Mouse (Mus musculus): ENCODE data around the gene Caskin1.
"Not testable (repeated sequence)": the region's sequence is repeated elsewhere in the genome, so short reads cannot be mapped to it uniquely, and the experiment has no call there.

Caskin1 gene

DNA sequence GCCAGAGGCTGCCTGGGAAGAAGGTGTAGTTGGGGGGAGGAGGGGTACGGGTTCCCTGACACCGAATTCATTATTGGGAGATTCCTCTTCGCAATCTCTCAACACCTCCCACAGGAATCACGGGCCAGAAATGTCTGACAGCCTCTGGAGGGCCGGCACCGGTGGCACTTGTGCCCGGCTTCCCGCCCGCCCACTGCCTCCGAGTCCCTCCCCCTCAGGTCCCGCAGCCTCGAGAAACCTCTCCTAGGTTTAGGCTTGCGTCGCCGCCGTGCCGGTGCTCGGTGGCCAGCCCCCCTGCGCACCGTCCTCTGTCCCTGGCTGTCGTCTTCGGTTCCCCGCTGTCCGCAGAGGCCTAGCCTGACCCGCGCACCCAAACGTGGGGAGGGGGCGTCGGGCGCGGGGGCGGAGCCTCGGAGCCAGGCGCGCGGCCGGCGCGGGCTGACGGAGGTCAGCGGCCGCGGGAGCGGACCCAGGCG, at the start of gene Caskin1:
TSS of gene Caskin1 (plus strand) at position 416 of the 476 bp plus-strand sequence.
- DNase-seq (ENCODE audit: low spot score), result no peak

DNA sequence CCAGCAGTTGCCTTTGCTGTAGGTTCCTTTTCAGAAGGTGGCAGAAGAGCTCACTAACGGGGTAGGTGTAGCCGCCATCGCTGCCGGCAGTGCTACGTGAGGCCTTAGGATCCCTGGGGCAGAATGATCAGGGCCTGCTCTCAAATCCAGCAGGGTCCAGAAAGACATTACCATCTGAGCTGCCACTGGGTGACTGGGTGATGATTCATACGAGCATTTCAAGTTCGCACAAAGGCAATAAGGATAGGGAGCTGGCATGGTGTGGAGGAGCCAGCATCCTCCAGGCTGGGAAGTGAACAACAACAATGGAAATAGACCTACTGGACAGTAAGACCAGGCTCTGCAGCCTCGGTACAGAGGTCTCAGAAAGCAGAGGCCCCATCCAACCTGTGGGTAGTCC, 48.0 kb upstream of the Caskin1 start:
- DNase-seq (ENCODE audit: low spot score), result no peak

- DNase-seq (ENCODE audit: low spot score), result no peak
Measured at GRCm38 (mm10) chr17:24441148-24441547, 47.3 kb upstream of the Caskin1 start.

DNA sequence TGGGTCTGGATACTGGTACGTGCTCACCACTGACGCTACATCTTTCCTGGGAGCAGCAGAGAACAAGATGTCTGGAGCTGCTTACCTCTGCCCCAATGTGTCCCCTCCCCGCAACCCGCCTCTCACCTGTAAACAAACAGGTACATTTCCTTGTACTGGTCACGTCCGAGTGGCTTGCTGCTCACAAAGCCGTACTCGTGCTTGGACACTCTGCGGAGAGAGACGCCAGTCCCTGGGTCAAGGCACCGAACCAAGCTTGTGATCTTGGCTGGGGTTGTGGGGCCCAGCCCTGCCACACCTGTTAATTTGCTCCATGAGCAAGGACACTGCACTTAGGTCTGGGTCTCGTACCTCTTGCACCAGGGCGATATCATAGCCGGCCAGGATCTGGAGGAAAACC, 46.3 kb upstream of the Caskin1 start:
- DNase-seq (ENCODE audit: low spot score), result no peak

DNA sequence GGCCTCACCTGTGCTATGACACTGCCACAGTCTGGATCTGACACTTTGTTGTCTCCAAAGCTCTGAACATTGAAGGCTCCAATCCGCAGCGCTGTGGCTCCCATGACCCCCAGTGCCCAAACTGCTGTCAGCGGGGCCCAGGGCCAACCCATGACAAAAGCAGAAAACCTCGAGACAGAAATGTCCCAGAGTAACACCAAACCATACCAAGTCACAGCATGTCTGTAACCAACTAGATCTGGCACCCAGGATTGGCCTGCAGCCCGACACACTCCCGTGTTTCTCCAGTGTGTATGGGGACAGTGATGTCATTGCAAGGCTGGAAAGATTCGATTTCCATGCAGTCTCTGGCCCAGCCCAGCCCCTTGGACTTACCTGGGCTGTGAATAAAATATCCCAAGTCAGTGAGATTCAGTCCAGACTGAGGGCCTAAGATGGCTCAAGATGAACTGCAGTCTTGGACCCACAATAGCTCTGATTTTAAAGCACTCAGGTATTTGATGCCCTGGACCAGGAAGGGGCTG, 45.7 kb upstream of the Caskin1 start, which contains the start of gene Dnase1l2:
TSS of gene Dnase1l2 (minus strand) at position 474 of the 524 bp plus-strand sequence.
- no peak for DNase-seq (ENCODE audit: low spot score)

DNA sequence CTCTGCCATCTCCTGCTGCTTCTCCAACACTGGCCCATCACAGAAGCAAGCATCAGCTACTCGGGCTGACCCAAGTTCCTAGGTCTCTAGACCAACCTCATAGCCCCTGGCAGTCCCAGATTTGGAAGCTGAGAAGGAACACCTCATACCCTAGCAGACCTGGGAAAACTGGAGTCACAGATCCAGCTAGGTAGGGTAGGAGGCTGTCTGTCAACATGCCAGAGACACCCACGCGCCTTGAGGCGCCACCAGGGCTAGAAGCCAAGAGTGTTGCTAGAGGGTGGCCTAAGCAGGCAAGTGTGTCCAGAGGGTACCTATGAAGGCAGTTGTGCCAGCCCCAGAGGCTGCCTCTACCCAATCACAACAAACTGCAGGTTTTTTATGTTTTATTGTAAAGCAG, 45.0 kb upstream of the Caskin1 start:
- no peak for DNase-seq (ENCODE audit: low spot score)

- no peak for DNase-seq (ENCODE audit: low spot score)
Measured at GRCm38 (mm10) chr17:24446590-24446989, 41.8 kb upstream of the Caskin1 start.

- no peak for DNase-seq (ENCODE audit: low spot score)
Measured at GRCm38 (mm10) chr17:24449507-24449906, 38.9 kb upstream of the Caskin1 start.

DNA sequence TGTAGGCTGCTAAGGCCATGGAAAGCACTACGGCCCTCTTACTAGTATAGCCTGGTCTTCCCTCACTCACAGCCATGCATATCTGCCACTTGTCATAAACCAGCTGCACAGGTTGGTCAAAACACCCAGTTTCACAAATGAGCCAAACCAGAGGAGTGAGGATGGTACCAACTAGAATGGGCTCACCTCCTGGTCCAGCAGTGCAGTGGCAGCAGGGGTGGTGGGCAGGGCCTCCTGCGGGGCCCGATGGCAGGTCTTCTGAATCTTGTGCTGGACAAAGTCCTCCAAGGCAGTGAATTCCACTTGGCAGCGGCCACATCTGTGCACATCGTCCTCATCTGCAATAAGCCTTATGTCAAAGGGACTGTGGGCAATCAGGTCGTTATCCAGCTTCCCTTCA, 37.2 kb upstream of the Caskin1 start:
- DNase-seq (ENCODE audit: low spot score), result no peak

DNA sequence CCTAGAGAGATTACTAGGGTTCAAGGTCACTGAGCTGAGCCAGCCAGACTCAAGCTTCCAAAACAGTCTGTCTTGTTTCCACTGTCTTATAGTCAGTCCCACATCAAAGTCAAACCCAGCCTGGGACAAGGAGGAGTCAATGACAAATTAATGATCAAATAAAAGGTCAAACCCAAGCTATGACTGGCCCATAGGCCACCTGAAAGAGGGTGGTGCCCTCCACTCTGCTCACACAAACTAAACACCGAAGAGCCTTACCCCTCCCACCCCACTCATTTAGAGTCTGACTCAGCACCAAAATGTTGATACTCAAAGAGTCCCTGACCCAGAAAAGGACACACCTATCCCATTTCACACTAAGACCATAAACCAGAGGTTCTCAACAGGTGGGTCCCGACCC, 35.0 kb upstream of the Caskin1 start:
- no peak for DNase-seq (ENCODE audit: low spot score)

- DNase-seq (ENCODE audit: low spot score), result peak; percentile 57
Measured at GRCm38 (mm10) chr17:24454218-24454755, 34.1 kb upstream of the Caskin1 start.

- DNase-seq (ENCODE audit: low spot score), result peak; percentile 99
Measured at GRCm38 (mm10) chr17:24454756-24455522, 33.5 kb upstream of the Caskin1 start.

DNA sequence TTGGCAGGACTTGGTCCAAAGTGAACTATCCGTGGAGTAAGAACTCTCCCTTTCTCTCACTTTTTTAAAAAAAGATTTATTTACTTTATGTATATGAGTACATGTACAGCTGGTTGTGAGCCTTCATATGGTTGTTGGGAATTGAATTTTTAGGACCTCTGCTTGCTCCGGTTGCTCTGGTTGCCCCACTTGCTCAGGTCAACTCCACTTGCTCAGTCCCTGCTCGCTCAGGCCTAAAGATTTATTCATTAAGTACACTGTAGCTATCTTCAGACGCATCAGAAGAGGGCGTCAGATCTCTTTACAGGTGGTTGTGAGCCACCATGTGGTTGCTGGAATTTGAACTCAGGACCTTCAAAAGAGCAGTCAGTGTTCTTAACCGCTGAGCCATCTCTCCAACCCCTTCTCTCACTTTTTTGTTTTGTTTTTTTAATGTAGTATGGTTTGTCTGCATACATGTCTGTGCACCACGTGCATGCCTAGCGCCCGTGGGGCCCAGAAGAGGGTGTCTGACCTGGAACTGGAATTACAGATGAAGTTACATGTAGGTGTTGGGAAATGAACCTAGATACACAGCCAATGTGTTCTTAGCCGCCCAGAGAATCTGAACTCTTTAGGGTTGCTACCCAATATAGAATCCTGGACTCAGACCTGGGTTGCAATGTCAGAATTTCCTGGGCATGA, 32.7 kb upstream of the Caskin1 start:
- not testable (repeated sequence) for DNase-seq (ENCODE audit: low spot score)

GRCm38 (mm10) chr17:24461580-24461979, 26.8 kb upstream of the Caskin1 start:
- peak; percentile 57 for DNase-seq (ENCODE audit: low spot score)

DNA sequence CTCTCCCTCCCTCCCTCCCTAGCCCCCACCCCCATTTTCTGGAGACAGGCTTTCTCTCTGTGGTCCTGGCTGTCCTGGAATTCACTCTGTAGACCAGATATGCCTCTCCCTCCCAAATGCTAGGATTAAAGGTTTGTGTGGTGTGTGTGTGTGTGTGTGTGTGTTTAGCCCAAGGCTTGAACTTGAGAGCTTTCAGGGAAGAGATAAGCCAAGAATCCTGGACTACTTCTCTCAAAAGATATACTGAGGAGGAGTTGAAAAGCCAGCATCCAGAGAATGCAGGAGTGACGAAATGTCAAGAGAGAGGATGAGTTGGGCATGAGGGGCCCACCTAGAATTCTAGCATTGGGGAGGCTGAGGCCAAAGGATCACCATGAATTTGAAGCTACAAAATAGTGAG, 25.5 kb upstream of the Caskin1 start:
- no peak for DNase-seq (ENCODE audit: low spot score)

GRCm38 (mm10) chr17:24463374-24464133, 24.8 kb upstream of the Caskin1 start:
- peak; percentile 26 for DNase-seq (ENCODE audit: low spot score)

DNA sequence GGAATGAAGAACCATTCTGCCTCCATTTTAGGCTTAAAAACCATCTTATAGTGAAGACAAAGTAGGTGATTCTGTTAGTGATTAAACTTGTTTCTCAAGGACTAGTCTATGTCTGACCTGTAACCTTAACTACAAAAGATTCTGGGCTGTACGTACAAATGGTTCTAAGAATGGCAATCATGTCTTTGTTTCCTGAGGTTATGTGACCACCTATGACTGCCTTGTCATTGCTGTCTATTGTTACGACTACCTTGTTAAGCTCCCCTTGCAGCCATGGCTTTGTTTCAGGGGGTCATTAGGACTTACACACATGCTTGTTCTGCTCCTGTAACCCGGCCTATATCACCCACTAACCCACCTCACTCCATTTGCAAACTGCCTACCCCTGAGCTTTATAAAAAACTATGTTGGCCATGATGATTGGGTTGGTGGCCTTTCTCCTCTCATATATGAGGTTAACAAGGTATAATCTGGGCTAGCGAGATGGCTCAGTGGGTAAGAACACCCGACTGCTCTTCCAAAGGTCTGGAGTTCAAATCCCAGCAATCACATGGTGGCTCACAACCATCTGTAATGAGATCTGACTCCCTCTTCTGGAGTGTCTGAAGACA, 19.7 kb upstream of the Caskin1 start:
- DNase-seq (ENCODE audit: low spot score), result no peak

DNA sequence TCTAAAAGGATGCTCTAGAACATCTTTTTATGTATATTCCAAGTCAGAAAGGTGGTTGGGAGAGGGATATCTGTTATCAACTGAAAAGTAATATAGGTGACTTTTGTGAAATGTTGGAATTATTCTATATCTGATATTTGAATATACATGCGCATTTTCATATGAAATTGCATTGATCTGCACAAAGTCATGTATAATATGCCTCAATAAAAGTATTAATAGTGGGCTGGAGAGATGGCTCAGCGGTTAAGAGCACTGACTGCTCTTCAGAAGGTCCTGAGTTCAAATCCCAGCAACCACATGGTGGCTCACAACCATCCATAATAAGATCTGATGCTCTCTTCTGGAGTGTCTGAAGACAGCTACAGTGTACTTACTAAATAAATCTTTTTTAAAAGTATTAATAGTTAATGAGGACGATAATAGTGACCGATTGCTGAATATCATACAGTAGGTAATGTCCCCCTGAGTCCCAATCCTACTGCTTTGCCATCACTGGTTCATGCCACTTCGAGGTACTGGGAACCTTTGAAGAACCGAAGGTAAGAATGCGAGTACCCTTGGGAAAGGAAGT, 19.0 kb upstream of the Caskin1 start:
- no peak for DNase-seq (ENCODE audit: low spot score)

- peak; percentile 98 for DNase-seq (ENCODE audit: low spot score)
Measured at GRCm38 (mm10) chr17:24469910-24470602, 18.3 kb upstream of the Caskin1 start, which contains the start of the genes E4f1 and Pgp. E4f1 (minus strand) TSS chr17:24470313. Pgp (plus strand) TSS chr17:24470392.

All from c-Kit-positive CD71-positive TER-119-positive erythroid progenitor cells, embryonic 14.5 days (primary cell).